ENCODE assay signal across 29 mouse cellular contexts in genomic region chr14:121083352-121083751, GRCm38 (mm10). TPM values are rescaled to one million over a fixed set of nuclear protein-coding genes. Genes with fewer than 3 reads are reported as not detected.
DNase-seq lines count a peak whose midpoint lies in the region; ATAC-seq and TF ChIP-seq lines count a peak whose summit lies in the region.
"Had no signal": no experiment of that assay in that cellular context is flagged by ENCODE, and none has a peak within 500 bp of the region (broad histone marks: within the 10 kb centered on the region; RNA-seq: fewer than 3 reads in every experiment).

No protein-coding gene starts in this region.

- H3K9me3 ChIP-seq in forebrain, embryonic 12.5 days, result no peaks in the 10 kb centered on the region
- no peaks in the 10 kb centered on the region for H3K9me3 ChIP-seq in forebrain, embryonic 14.5 days (replicated peaks; ENCODE audit: control insufficient read depth, low read length)
- H3K9me3 ChIP-seq in lung, embryonic 14.5 days (ENCODE audit: low read depth, low read length), result no peaks in the 10 kb centered on the region
- no peaks in the 10 kb centered on the region for H3K9me3 ChIP-seq in embryonic facial prominence, embryonic 10.5 days
- H3K9me3 ChIP-seq: embryonic facial prominence, embryonic 12.5 days; embryonic facial prominence, embryonic 15.5 days; heart, embryonic 12.5 days; heart, embryonic 15.5 days; hindbrain, embryonic 12.5 days had no signal

- no peak overlapping the region for H3K9ac ChIP-seq in forebrain, embryonic 12.5 days
- no peak overlapping the region for H3K9ac ChIP-seq in forebrain, embryonic 14.5 days (ENCODE audit: low read length)
- H3K9ac ChIP-seq in lung, embryonic 14.5 days, result no peak overlapping the region
- H3K9ac ChIP-seq: embryonic facial prominence, embryonic 12.5 days; embryonic facial prominence, embryonic 15.5 days; heart, embryonic 12.5 days; heart, embryonic 15.5 days; hindbrain, embryonic 12.5 days had no signal

- no peak overlapping the region for H3K27ac ChIP-seq in forebrain, embryonic 12.5 days
- H3K27ac ChIP-seq in forebrain, embryonic 14.5 days (ENCODE audit: low read depth, low read length), result no peak overlapping the region
- H3K27ac ChIP-seq in lung, embryonic 14.5 days (ENCODE audit: low read depth), result no peak overlapping the region
- H3K27ac ChIP-seq in embryonic facial prominence, embryonic 10.5 days (replicated peaks), result no peak overlapping the region
- H3K27ac ChIP-seq: hindbrain, embryonic 12.5 days had no signal

- H3K36me3 ChIP-seq in forebrain, embryonic 12.5 days (replicated peaks), result peaks cover 18% of the 10 kb centered on the region
- H3K36me3 ChIP-seq in forebrain, embryonic 14.5 days (ENCODE audit: control insufficient read depth, insufficient read depth, low read length), result 0 out of 2 replicates have a peak, but pooled peaks cover 6% of the 10 kb centered on the region
- H3K36me3 ChIP-seq in lung, embryonic 14.5 days (ENCODE audit: insufficient read depth), result peaks cover 24% of the 10 kb centered on the region; the same call in 1 of the 2 replicates
- H3K36me3 ChIP-seq in embryonic facial prominence, embryonic 10.5 days (replicated peaks), result peaks cover 63% of the 10 kb centered on the region
- H3K36me3 ChIP-seq: G1E had no signal

- TF ChIP-seq CTCF in lung, embryonic 14.5 days (IDR thresholded peaks at IDR 0.05; ENCODE audit: low read depth), result no peak

- intact Hi-C loops in heart, postnatal 14 days (cut with DNase I), result no loop called here

- peaks cover 5% of the 10 kb centered on the region; the same call in 1 of the 2 replicates for H3K4me1 ChIP-seq in forebrain, embryonic 12.5 days
- peaks cover 4% of the 10 kb centered on the region; the same call in 1 of the 2 replicates for H3K4me1 ChIP-seq in forebrain, embryonic 14.5 days (ENCODE audit: control insufficient read depth, insufficient read depth, low read length)
- peaks cover 6% of the 10 kb centered on the region; the same call in 1 of the 2 replicates for H3K4me1 ChIP-seq in lung, embryonic 14.5 days (ENCODE audit: insufficient read depth)
- peaks cover 24% of the 10 kb centered on the region for H3K4me1 ChIP-seq in embryonic facial prominence, embryonic 10.5 days
- H3K4me1 ChIP-seq: hindbrain, embryonic 12.5 days had no signal

- no peaks in the 10 kb centered on the region for H3K27me3 ChIP-seq in forebrain, embryonic 12.5 days
- H3K27me3 ChIP-seq in forebrain, embryonic 14.5 days (replicated peaks; ENCODE audit: control insufficient read depth, insufficient read depth, low read length), result no peaks in the 10 kb centered on the region
- H3K27me3 ChIP-seq in lung, embryonic 14.5 days (ENCODE audit: insufficient read depth, low read length), result no peaks in the 10 kb centered on the region
- H3K27me3 ChIP-seq in embryonic facial prominence, embryonic 10.5 days (replicated peaks; ENCODE audit: low read depth, poor library complexity, severe bottlenecking), result no peaks in the 10 kb centered on the region
- H3K27me3 ChIP-seq: CH12.LX; embryonic facial prominence, embryonic 12.5 days; embryonic facial prominence, embryonic 15.5 days; heart, embryonic 12.5 days; heart, embryonic 15.5 days; hindbrain, embryonic 12.5 days; Patski had no signal

- no peak overlapping the region for H3K4me2 ChIP-seq in forebrain, embryonic 12.5 days
- H3K4me2 ChIP-seq in forebrain, embryonic 14.5 days (ENCODE audit: low read length), result no peak overlapping the region
- H3K4me2 ChIP-seq in lung, embryonic 14.5 days, result no peak overlapping the region
- H3K4me2 ChIP-seq: embryonic facial prominence, embryonic 12.5 days; embryonic facial prominence, embryonic 15.5 days; heart, embryonic 12.5 days; heart, embryonic 15.5 days; hindbrain, embryonic 12.5 days had no signal

- DNase-seq in forebrain, embryonic 14.5 days (ENCODE audit: low spot score), result no peak
- DNase-seq in heart, adult 11 months, result peak; percentile 42
- no peak for DNase-seq in heart, postnatal 14 days
- no peak for DNase-seq in lung, embryonic 14.5 days
- no peak for DNase-seq in lung, adult 18-20 months
- DNase-seq in embryonic facial prominence, embryonic 10.5 days (ENCODE audit: low spot score), result peak; percentile 52
- no peak for DNase-seq in layer of hippocampus, postnatal 14 days (ENCODE audit: low spot score in 2 of 2)
- DNase-seq: adrenal gland, postnatal 10 days; B cell, adult 2 months; cerebellum, adult 11 months; cerebellum, adult 2 months; cerebellum, adult 9-11 months; cerebellum, postnatal 25 days; gastrocnemius, adult 2 months; gastrocnemius, postnatal 14 days; heart, adult 18-20 months; heart, postnatal 10 days; heart, postnatal 4 days; kidney, adult 2 months had no signal

- 82% methylated on average over 3 of the region's 3 CpGs for WGBS in forebrain, embryonic 12.5 days
- WGBS in forebrain, embryonic 14.5 days, result 85% methylated on average over 3 of the region's 3 CpGs
- 69% methylated on average over 3 of the region's 3 CpGs for WGBS in lung, embryonic 14.5 days
- 51% methylated on average over 3 of the region's 3 CpGs for whole genome bisulfite sequencing in embryonic facial prominence, embryonic 10.5 days

- ATAC-seq in forebrain, embryonic 12.5 days (ENCODE audit: low FRiP score), result 0 out of 2 replicates have a peak, but pooled peaks have one; percentile 27
- no peak for ATAC-seq in forebrain, embryonic 14.5 days
- 0 out of 2 replicates have a peak, but pooled peaks have one; percentile 33 for ATAC-seq in lung, embryonic 14.5 days (ENCODE audit: insufficient read depth)
- ATAC-seq: intestine, postnatal 0 days; Patski had no signal

- H3K4me3 ChIP-seq in forebrain, embryonic 12.5 days (replicated peaks), result no peak overlapping the region
- no peak overlapping the region for H3K4me3 ChIP-seq in forebrain, embryonic 14.5 days (ENCODE audit: low read depth, low read length)
- no peak overlapping the region for H3K4me3 ChIP-seq in lung, embryonic 14.5 days (ENCODE audit: low read depth, low read length)
- H3K4me3 ChIP-seq in embryonic facial prominence, embryonic 10.5 days, result no peak overlapping the region
- H3K4me3 ChIP-seq: embryonic facial prominence, embryonic 12.5 days; embryonic facial prominence, embryonic 15.5 days; heart, embryonic 12.5 days; heart, embryonic 15.5 days; hindbrain, embryonic 12.5 days had no signal

RNA-seq across cellular contexts. Expression of gene Farp1, which starts 48.4 kb away (rescaled TPM):
- polyA plus RNA-seq in forebrain, embryonic 12.5 days (2016; fragmentation: Nextera tagmentation; extraction: Ambion mirVana), result 24.6 and 27.9 TPM in 2 replicates
- 17.4 and 30.3 TPM in 2 replicates for polyA plus RNA-seq in forebrain, embryonic 14.5 days (2014; fragmentation: Nextera tagmentation; extraction: Ambion mirVana)
- 10 to 100 TPM; 16.5 to 17.7 TPM for total RNA-seq in heart, postnatal 14 days (2021)
- polyA plus RNA-seq in lung, embryonic 14.5 days (2014; fragmentation: Nextera tagmentation; extraction: Ambion mirVana), result 36.1 and 36.8 TPM in 2 replicates
- polyA plus RNA-seq in embryonic facial prominence, embryonic 10.5 days (2016; fragmentation: Nextera tagmentation; extraction: Ambion mirVana), result 35.8 and 41.7 TPM in 2 replicates
- total RNA-seq in layer of hippocampus, postnatal 14 days (2021), result 10 to 100 TPM; 88.3 to 92.0 TPM

Comparison
In these comparisons a context has a peak if more than half of its experiments do, and no peak if none do; other contexts are left out.
1. DNase-seq: peak in heart, adult 11 months (single experiment) and embryonic facial prominence, embryonic 10.5 days (single experiment); none in forebrain, embryonic 14.5 days (single experiment), heart, postnatal 14 days (0 of 2), lung, embryonic 14.5 days (single experiment), lung, adult 18-20 months (0 of 2) and layer of hippocampus, postnatal 14 days (0 of 2).